Mouse (Mus musculus) adrenal gland, adult 2 months (tissue): ENCODE results near the gene Mau2. TPM values are rescaled to one million over a fixed set of nuclear protein-coding genes. Genes with fewer than 3 reads are reported as not detected.

ENCODE experiments used
- DNase-seq: peaks from one replicate; pipeline ENCODE4 v3.0.0; 2021
- polyA plus RNA-seq: library from polyadenylated mRNA; depleted of rRNA; stranded (reverse); fragments of >200 nt; gene quantifications from 2 replicates; pipeline ENCODE4 v1.2.3, GENCODE M21; 2012; rRNA removed
- total RNA-seq, 2 experiments: library from RNA; stranded (reverse); gene quantifications; 2 replicates each; pipeline ENCODE4 v1.2.3; 2021

The Mau2 gene
- total and polyA plus RNA-seq, 3 experiments: 51.1 to 114 (median 53.3) TPM

- peak; percentile 76 for DNase-seq
Observed at GRCm38 (mm10) chr8:69973442-69974161, 68.9 kb downstream of the Mau2 start.

GRCm38 (mm10) chr8:69973063-69973441 is 69.5 kb downstream of the Mau2 start:
- no peak for DNase-seq

GRCm38 (mm10) chr8:69970880-69971279 is 71.7 kb downstream of the Mau2 start:
- DNase-seq: no peak

GRCm38 (mm10) chr8:69967291-69967933 is 75.1 kb downstream of the Mau2 start:
- DNase-seq: no peak

Other genes starting within 250 kb of the Mau2 start
- 10 to 100 TPM; 13.5 to 13.6 TPM for gene Gmip, start 234.1 kb downstream of the Mau2 start, total RNA-seq
- gene Gmip, start 234.1 kb downstream of the Mau2 start, polyA plus RNA-seq: 30.3 and 36.6 TPM in 2 replicates
- gene Lpar2, start 220.3 kb downstream of the Mau2 start, total RNA-seq: 1 to 10 TPM; 1.2 to 2.9 TPM
- gene Lpar2, start 220.3 kb downstream of the Mau2 start, polyA plus RNA-seq: 2.0 and 2.5 TPM in 2 replicates
- gene Pbx4, start 210.2 kb downstream of the Mau2 start, total RNA-seq: under 1 TPM; 0.38 to 0.69 TPM
- 5.5 and 5.8 TPM in 2 replicates for gene Pbx4, start 210.2 kb downstream of the Mau2 start, polyA plus RNA-seq
- under 1 TPM; 0.07 to 0.09 TPM for gene Cilp2, start 155.0 kb downstream of the Mau2 start, total RNA-seq
- gene Cilp2, start 155.0 kb downstream of the Mau2 start, polyA plus RNA-seq: 0.39 and 1.1 TPM in 2 replicates
- under 1 TPM; 0.35 to 0.66 TPM for gene Tssk6, start 140.6 kb downstream of the Mau2 start, total RNA-seq
- 1.3 and 2.0 TPM in 2 replicates for gene Tssk6, start 140.6 kb downstream of the Mau2 start, polyA plus RNA-seq
- gene Ndufa13, start 140.2 kb downstream of the Mau2 start, total RNA-seq: 100 to 1,000 TPM; 160 to 215 TPM
- gene Ndufa13, start 140.2 kb downstream of the Mau2 start, polyA plus RNA-seq: 83.3 and 99.4 TPM in 2 replicates
- 1 to 10 TPM; 1.9 to 4.2 TPM for gene Yjefn3, start 140.0 kb downstream of the Mau2 start, total RNA-seq
- gene Yjefn3, start 140.0 kb downstream of the Mau2 start, polyA plus RNA-seq: 6.6 and 10.8 TPM in 2 replicates
- 100 to 1,000 TPM; 102 to 116 TPM for gene Gatad2a, start 46.4 kb downstream of the Mau2 start, total RNA-seq
- gene Gatad2a, start 46.4 kb downstream of the Mau2 start, polyA plus RNA-seq: 92.3 and 105 TPM in 2 replicates
- 10 to 100 TPM; 28.7 to 32.8 TPM for gene Sugp1, start 79 bp upstream of the Mau2 start, total RNA-seq
- gene Sugp1, start 79 bp upstream of the Mau2 start, polyA plus RNA-seq: 6.6 and 7.5 TPM in 2 replicates
- 1 to 10 TPM in 1 of 2 experiments, under 1 TPM in 1; 0.86 to 1.6 TPM for gene Tm6sf2, start 30.2 kb upstream of the Mau2 start, total RNA-seq
- 3.2 and 4.1 TPM in 2 replicates for gene Tm6sf2, start 30.2 kb upstream of the Mau2 start, polyA plus RNA-seq
- gene Hapln4, start 40.7 kb upstream of the Mau2 start, total RNA-seq: under 1 TPM; 0.43 to 0.59 TPM
- 0.20 and 0.33 TPM in 2 replicates for gene Hapln4, start 40.7 kb upstream of the Mau2 start, polyA plus RNA-seq
- under 1 TPM; 0.24 to 0.26 TPM for gene Ncan, start 78.1 kb upstream of the Mau2 start, total RNA-seq
- gene Ncan, start 78.1 kb upstream of the Mau2 start, polyA plus RNA-seq: 0.89 and 1.3 TPM in 2 replicates
- 10 to 100 TPM; 19.1 to 20.0 TPM for gene Nr2c2ap, start 88.6 kb upstream of the Mau2 start, total RNA-seq
- gene Nr2c2ap, start 88.6 kb upstream of the Mau2 start, polyA plus RNA-seq: 11.9 and 12.4 TPM in 2 replicates
- 10 to 100 TPM; 15.4 to 18.0 TPM for gene Rfxank, start 96.4 kb upstream of the Mau2 start, total RNA-seq
- gene Rfxank, start 96.4 kb upstream of the Mau2 start, polyA plus RNA-seq: 13.6 and 16.6 TPM in 2 replicates
- 10 to 100 TPM; 57.1 to 57.8 TPM for gene Borcs8, start 96.8 kb upstream of the Mau2 start, total RNA-seq
- gene Borcs8, start 96.8 kb upstream of the Mau2 start, polyA plus RNA-seq: 70.4 and 84.8 TPM in 2 replicates
- gene Mef2b, start 97.0 kb upstream of the Mau2 start, total RNA-seq: under 1 TPM; 0.45 to 0.63 TPM
- gene Mef2b, start 97.0 kb upstream of the Mau2 start, polyA plus RNA-seq: 1.5 and 2.2 TPM in 2 replicates
- 10 to 100 TPM; 66.5 to 74.0 TPM for gene Tmem161a, start 129.6 kb upstream of the Mau2 start, total RNA-seq
- gene Tmem161a, start 129.6 kb upstream of the Mau2 start, polyA plus RNA-seq: 277 and 300 TPM in 2 replicates
- 10 to 100 TPM; 40.9 to 49.3 TPM for gene Slc25a42, start 169.6 kb upstream of the Mau2 start, total RNA-seq
- 72.6 and 85.8 TPM in 2 replicates for gene Slc25a42, start 169.6 kb upstream of the Mau2 start, polyA plus RNA-seq
- gene Sugp2, start 191.5 kb upstream of the Mau2 start, total RNA-seq: 10 to 100 TPM; 31.8 to 31.9 TPM
- 34.8 and 36.2 TPM in 2 replicates for gene Sugp2, start 191.5 kb upstream of the Mau2 start, polyA plus RNA-seq
- 10 to 100 TPM; 10.8 to 11.5 TPM for gene Armc6, start 191.7 kb upstream of the Mau2 start, total RNA-seq
- 17.4 and 21.2 TPM in 2 replicates for gene Armc6, start 191.7 kb upstream of the Mau2 start, polyA plus RNA-seq
- 10 to 100 TPM; 16.0 to 21.8 TPM for gene Homer3, start 240.1 kb upstream of the Mau2 start, total RNA-seq
- 56.8 and 68.4 TPM in 2 replicates for gene Homer3, start 240.1 kb upstream of the Mau2 start, polyA plus RNA-seq